Mouse (Mus musculus) liver (tissue): ENCODE measurements at regions not wholly inside any gene's neighbourhood (a gene's known extent, or its start where the extent isn't known, plus 50 kb on each side); places are given as distances from the start of the nearest gene placed in this dataset.

Source experiments
- DNase-seq: peaks from one replicate; pipeline ENCODE4 v3.0.0-alpha.2; 2020; ENCODE audit warnings: mixed read lengths

- no peak for DNase-seq
Observed at GRCm38 (mm10) chr4:153727896-153728422, 229.1 kb upstream of the A430005L14Rik start.

- DNase-seq = no peak
Observed at GRCm38 (mm10) chr4:153738088-153738487, 218.9 kb upstream of the A430005L14Rik start.

GRCm38 (mm10) chr4:153742241-153742640 lies 214.8 kb upstream of the A430005L14Rik start:
- DNase-seq = no peak

GRCm38 (mm10) chr4:153752791-153753190 lies 204.2 kb upstream of the A430005L14Rik start:
- no peak for DNase-seq

- no peak for DNase-seq
Observed at GRCm38 (mm10) chr4:153758323-153758722, 198.7 kb upstream of the A430005L14Rik start.

- no peak for DNase-seq
Observed at GRCm38 (mm10) chr4:153758781-153759180, 198.3 kb upstream of the A430005L14Rik start.

- DNase-seq = no peak
Observed at GRCm38 (mm10) chr4:153760934-153761333, 196.1 kb upstream of the A430005L14Rik start.

GRCm38 (mm10) chr4:153763413-153763812 lies 193.6 kb upstream of the A430005L14Rik start:
- no peak for DNase-seq

GRCm38 (mm10) chr4:153767713-153768112 lies 189.3 kb upstream of the A430005L14Rik start:
- no peak for DNase-seq

GRCm38 (mm10) chr4:153768350-153768749 lies 188.7 kb upstream of the A430005L14Rik start:
- no peak for DNase-seq

- DNase-seq = no peak
Observed at GRCm38 (mm10) chr4:153770675-153771074, 186.4 kb upstream of the A430005L14Rik start.

GRCm38 (mm10) chr4:153780501-153780900 lies 176.5 kb upstream of the A430005L14Rik start:
- DNase-seq = no peak

- DNase-seq = no peak
Observed at GRCm38 (mm10) chr4:153781271-153781670, 175.8 kb upstream of the A430005L14Rik start.

GRCm38 (mm10) chr4:153781981-153782521 lies 175.0 kb upstream of the A430005L14Rik start:
- no peak for DNase-seq

- no peak for DNase-seq
Observed at GRCm38 (mm10) chr4:153784401-153784800, 172.6 kb upstream of the A430005L14Rik start.

- no peak for DNase-seq
Observed at GRCm38 (mm10) chr4:153785564-153785963, 171.5 kb upstream of the A430005L14Rik start.

- DNase-seq = no peak
Observed at GRCm38 (mm10) chr4:153792307-153792706, 164.7 kb upstream of the A430005L14Rik start.

- no peak for DNase-seq
Observed at GRCm38 (mm10) chr4:153798061-153798460, 159.0 kb upstream of the A430005L14Rik start.

GRCm38 (mm10) chr4:153805727-153806126 lies 151.3 kb upstream of the A430005L14Rik start:
- no peak for DNase-seq

- DNase-seq = no peak
Observed at GRCm38 (mm10) chr4:153806180-153806692, 150.8 kb upstream of the A430005L14Rik start.

- no peak for DNase-seq
Observed at GRCm38 (mm10) chr4:153806820-153807436, 150.1 kb upstream of the A430005L14Rik start.

GRCm38 (mm10) chr4:153812866-153813265 lies 144.2 kb upstream of the A430005L14Rik start:
- DNase-seq = no peak

GRCm38 (mm10) chr4:153827914-153828313 lies 129.1 kb upstream of the A430005L14Rik start:
- DNase-seq = no peak

GRCm38 (mm10) chr4:153829766-153830165 lies 127.3 kb upstream of the A430005L14Rik start:
- DNase-seq = no peak
